Mouse (Mus musculus) inflammation-experienced regulatory T-cells, adult 6 months (primary cell): ENCODE measurements around the gene Ppfibp2. TPM values are rescaled to one million over a fixed set of nuclear protein-coding genes. Genes with fewer than 3 reads are reported as not detected.

ENCODE experiments used
- ATAC-seq: one replicate; pipeline ENCODE4 v1.8.0; 2017
- polyA plus RNA-seq, 3 experiments: library from polyadenylated mRNA; unstranded; fragments of 100-300 nt; shearing (Covaris generic); gene quantifications; one replicate each; pipeline ENCODE4 v1.2.1; 2017

Gene Ppfibp2
- polyA plus RNA-seq, 3 experiments from 2014 or later = 0.47 to 0.63 (median 0.57) TPM

DNA sequence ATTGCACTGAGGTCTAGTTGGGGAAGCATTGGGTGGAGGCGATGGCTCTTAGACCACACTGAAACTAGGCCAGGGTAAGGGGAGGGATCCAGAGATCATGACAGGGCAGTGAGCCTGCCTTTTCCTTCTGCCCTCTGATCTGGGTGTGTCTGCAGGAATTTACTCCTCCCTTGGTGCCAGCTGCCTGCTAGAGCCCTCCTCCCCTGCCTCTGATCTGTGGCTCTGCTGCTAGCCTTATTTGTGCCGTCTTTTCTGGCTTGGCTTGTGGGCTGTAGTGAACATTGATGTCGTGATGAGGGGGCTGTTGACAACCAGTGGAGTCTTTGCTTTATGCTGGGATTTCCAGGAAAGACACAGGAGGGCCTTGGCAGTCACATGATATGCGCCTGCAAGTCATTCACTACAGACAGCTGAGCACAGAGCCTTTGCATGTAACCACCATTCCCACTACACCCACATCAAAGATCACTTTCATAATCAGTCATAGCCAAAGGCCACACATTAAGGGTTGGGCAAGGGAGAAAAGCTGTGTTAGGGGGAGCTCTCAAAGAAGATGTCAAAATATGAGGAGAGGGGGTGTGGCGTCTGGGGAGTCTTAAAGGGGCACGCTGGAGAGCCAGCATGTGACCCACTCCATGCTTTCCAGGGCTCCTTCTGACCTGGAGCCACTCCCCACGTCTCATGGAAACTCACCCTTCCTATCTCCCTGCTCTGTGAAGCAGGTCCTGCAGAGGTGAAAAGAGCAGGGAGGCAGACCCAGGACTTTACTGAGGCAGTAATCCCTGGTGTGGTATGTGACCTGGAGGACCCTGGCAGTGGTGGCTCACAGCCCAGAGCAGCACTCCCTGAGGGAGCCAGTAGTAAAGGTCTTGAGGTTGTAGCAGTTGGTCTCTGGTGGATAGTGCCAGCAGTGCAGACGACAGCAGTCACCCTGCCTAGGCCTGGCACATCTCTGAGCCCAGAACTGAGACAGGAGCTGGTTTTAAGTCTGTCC lies 69.4 kb downstream of the Ppfibp2 start:
- peak; percentile 75 for ATAC-seq

DNA sequence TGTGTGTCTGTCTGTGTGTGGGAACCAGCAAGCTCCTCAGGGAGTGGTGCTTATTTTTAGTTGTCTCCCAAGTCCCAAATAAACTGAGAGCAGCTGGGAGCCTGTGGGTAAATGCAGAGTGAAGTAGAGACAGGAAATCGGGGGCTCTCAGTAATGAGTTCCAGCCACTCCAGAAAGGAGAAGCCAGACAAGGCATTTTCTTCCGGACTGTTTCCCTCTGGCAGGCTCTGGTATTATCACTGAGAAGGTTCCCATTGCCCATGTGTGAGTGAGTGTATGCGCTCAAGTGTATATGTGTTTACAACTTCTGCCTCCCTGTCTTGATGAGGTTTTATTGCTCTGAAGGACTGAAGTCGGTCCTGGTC lies 70.2 kb downstream of the Ppfibp2 start:
- no peak for ATAC-seq

DNA sequence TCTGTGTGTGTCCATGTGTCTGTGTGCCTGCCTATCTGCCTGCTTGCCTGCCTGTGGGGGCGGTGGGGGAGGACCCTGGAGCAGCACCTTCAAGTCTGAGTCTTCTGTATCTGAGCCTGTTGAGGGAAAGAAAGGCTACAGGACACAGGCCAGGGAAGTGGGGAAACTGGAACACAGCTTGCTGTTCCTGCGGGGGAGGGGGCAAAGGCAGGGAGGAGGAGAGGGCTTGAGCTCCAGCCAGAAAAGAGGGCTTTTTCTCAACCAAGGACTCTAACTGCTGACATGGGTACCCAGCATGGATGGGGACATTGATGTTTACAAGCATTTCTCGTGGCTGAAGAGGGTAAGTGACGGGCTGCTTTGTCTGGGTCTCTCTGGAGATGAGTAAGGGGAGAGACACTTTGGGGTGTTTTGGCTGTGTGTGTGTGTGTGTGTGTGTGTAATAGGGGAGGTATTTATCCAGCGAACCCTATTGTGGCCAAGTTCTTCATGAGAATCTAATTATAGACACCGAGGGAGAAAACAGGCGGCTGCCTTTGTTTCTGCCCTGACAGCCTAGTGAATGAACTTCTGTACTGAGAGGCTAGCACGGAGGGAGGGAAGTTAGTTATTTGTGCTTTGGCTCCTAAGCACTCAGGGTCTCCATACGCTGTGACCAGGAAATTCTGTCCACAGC lies 70.7 kb downstream of the Ppfibp2 start:
- no peak for ATAC-seq

DNA sequence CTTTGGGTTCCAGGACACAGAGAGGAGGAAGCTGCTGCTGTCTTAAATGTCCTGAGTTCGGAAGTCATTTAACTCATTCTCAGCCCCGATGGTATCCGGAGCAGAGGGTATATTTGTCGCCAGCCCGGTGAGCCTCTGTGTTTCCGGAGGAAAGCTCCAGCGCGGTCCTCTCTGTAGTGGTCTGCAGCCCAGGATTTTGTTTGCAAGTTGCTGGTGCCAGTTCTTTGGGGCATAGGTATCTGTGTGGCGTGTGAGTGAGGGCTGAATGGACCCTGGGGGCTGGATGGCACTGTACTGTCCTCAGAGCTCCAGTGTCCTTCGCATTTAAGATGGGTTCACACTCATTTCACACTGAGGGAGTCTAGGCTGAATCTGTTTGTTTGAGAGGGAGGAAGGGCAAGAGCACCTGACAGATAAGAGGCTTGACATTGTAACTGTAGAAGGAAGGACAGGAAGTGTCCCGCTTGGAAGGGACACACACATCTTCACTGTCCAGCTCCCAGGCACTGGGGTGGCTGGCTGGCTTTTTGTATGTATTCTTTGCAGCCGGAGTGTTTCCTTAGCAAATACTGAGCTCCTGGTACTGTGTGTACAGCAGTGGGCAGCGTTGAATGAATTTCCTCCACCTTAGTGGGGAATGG lies 71.4 kb downstream of the Ppfibp2 start:
- no peak for ATAC-seq

DNA sequence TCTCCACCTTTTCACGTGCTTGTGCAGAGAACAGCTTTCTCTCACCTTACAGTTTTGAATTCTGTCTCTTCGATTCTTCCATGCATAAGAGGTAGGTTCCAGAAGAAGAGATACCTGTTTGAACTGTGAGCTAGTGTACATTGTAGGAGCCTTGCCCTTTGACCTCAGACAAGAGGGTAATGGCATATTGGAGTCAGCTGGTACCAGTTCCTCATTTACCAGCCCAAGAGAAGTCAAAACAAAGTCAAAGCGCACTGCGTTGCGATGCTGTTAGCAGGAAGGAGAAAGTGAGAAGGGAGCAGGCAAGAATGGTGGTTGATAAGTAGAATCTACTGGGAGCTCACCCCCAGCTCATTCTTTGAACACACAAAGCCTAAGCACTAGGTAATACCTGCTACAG lies 73.5 kb downstream of the Ppfibp2 start:
- no peak for ATAC-seq

DNA sequence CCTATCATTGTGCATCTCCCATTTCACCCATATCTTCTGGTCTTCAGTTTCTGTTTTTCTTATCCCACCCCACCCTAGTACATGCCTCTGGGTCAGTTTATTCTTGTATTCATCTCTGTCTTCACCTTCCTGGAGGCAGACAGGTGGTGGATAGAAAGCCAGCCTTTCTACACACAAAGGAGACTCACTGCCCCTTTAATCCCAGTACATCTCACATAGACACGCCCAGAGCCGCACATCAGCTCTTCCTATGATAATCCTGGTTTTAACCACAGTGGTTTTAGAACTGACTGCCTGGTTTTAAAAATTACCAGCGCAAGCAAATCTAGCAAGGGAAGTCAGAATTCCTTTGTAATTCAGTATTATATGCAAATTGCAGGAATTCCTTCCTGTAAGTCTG lies 80.2 kb downstream of the Ppfibp2 start:
- ATAC-seq = no peak

DNA sequence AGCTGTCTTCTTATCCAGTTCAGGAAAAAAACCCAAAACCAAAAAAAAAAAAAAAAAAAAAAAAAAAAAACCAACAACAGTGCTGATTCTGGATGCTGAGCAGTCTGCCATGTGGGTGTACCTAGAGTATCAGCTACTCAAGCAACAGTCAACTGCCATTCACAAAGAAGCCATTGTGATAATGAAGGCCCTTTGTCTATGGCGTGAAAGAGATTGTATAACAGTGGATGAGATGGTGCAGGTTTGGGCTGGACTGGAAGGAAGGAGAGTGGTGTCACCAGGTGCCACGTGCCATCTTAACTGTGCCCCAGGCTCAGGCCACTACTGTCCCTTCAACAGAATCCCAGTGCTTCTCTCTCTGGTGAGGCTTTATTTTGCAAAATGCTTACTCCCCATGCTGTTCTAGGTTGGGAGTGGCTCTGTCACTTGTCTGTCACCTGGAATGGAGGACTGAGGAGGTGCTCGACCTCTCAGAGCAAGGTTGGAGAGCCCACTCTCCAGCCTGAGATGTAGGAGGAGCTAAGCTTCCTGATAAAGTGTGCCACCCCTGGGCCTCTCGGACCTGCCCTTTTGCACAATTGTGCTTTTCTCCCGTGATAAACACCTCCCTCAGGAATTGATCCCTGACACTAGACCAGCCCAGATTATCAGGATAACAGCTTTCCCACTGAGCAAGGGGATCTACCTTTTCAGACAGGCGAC lies 85.3 kb downstream of the Ppfibp2 start:
- no peak for ATAC-seq

DNA sequence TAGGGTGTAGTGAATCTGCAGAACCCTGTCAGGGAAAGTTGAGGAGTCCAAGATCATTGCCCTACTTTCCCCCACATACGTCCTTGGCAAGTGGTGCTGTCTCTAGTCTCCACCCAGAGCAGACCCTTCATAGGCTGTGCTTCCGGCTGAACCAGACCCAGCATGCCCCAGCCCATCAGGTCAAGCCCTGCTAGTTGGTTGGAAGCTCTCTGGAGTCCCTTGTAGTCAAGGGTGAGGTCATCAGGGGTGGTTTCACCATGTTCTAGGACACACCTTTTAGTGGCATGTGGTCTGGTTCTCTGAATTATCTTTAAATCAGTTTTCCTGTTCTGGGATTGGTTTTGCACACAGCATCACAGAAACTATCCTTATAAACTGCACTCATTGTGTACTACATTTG lies 86.3 kb downstream of the Ppfibp2 start:
- no peak for ATAC-seq

DNA sequence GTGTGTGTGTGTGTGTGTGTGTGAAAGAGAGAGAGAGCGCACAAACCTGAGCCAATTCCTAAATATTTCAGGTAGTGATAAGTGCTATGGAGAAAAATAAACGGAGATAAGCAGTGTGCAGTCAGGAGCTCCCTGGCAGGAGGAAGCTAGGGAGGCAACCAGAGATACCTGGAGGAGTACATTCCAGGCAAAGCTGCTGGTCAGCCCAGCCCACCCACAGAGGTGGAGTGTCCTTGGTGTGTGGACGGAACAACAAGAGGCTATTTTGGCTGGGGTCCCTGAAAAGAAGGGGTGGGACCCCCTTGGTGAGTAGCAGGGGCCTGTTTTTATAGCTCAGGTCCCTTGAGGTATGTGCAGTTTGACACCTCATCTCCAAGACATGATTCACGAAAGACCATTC lies 88.2 kb downstream of the Ppfibp2 start:
- no peak for ATAC-seq

DNA sequence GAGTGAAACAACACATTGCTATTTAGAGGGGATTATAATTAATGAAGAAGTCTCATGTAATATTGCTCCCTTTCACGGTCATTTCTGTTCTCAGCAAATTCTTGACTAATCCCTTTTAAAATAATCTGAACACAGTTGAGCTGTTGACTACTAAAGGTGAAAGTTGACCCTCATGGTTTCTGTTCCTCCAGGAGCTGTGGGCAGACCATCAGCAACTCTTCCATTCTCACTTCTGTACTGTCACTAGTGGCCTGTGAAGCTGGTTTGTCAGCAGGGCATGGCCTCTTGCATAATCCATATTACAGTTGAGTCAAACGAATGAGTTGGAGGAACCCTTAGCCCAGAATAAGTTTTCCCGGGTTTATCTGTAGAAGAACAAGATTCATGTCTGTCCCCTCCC lies 88.6 kb downstream of the Ppfibp2 start:
- ATAC-seq = no peak

DNA sequence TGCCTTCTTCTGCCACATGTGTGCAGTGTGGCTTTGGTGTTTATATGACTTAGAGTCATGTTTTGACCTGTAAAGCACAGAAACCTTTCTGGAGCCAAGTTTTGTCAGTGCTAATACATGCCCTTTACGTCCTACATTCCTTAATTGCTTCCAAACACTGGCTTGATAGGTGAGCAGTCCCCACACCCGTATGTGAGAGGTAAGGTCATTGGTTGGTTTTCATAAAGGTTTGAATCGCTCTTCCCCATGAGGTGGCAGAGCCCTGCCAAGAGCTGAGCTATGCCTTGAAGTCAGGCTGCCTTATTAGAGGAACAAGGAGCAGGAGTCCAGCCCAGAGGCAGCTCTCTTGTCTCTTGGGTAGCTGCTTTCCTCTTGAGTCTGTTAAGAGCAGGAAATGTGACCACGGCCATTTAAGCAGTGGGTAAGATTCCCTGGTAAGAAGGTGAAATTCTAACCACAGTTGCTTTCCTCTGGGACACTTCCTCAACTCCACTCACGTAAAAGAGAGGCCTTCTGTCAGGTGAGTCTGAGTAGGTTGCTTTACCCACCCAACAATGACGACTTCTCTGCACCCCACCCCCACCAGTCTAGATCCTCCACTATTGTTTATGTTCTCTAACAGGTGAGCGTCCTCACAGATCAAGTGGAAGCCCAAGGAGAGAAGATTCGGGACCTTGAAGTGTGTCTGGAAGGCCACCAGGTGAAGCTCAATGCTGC lies 90.4 kb downstream of the Ppfibp2 start:
- no peak for ATAC-seq

DNA sequence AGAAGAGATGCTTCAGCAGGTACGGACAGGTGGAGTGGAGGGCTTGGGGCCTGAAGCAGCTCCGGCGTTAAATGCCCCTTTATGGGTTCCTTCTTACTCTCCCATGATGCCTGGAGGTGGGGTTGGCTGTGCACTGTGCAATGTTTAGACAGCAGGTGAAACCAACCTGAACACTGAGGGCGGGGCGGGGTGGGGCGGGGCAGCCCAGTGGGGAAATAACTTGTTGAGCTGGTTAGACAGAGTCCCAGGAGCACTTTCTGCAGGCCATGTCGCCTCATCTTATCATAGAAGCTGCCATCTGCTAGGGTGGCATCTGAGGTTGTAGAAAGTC lies 90.9 kb downstream of the Ppfibp2 start:
- ATAC-seq = no peak

DNA sequence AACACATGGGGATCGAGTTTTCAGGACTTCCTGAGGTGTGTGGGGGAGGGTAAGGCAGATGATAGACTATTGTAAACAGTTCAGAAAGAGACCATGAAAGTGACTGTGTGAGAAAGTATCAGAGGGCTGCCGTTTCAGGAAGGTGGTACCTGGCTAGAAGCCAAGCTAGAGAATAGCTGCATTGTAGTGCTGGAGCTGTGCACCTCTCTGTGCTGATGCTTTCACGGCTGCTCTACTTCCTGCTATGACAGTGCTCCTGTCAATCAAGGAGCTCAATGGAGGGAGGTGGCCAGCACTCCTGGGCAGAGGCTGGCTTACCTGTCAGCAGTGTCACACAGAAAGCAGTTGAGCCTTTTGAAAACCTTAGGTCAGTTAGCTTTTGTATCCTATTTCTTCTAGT lies 92.4 kb downstream of the Ppfibp2 start:
- no peak for ATAC-seq

DNA sequence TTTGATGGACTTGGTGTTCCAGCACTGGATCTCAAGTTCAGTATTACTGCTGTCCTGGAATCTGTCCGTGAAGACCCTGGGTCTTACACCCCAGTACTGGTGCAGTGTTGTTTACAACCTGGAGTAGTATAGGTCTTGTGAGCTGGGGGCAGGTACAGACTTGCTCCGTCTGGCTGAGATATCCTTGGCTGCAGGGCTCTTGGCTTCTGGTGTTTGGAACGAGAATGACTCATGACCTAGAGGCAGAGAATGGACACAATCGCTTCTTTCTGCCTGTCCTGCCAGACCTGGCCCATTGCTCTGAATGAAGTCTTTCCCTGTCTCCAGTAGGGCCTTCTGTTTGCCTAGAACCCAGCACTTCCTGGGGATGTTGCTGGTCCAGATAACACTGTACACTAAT lies 93.0 kb downstream of the Ppfibp2 start:
- ATAC-seq = no peak

DNA sequence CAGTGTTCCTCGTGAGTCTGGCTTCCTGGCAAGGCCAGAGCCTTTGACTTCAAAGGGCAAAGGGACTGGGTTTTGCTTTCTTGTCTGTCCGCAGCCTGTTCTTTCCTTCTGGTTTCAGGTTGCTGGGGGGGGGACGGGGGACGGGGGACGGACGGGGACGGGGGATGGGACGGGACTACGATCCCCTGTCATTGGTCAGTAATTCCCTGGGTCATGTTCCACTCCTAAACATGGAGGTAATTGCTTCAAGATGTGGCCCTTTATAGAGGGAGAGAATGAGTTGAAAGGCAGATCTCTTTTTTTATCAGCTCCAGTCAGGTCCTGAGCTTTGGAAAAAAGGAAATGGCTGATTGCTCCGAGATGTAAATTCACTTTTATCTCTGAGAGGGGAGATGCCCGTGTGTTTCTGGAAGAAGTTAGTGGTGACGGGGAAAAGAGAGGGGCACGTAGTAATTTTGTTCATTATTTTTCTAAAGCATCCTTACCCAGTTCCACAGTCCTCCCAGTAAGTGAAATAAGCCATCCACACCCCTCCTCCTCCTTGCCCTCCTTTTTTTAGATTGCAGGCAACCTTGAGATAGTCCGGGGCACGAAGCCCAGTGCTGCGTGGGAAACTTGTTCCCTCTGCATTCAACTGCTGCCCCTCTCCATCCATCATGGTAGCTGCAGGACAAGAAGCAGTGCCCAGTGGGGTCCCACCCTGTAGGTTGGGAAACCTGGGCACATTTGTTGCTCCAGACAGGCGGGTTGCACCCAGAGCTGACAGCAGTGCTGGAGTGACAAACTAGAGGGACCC lies 95.6 kb downstream of the Ppfibp2 start:
- no peak for ATAC-seq

DNA sequence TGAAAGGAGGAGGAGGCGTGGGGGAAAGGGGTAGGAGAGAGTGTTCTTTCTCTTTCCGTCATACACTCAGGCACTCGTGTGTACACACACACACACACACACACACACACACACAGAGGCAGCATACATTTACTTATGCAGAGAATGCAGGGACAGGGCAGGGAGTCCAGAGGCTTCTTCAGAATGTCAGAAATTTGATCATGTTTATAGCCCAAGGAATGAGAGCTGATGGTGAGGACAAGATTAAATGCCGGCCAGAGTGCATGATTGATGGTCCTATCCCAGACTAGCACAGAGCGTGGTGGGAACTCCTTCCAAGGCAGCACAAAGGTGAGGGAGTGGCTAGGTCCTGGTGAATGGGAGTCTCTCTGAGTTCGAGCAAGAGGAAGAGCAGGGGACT lies 96.5 kb downstream of the Ppfibp2 start:
- no peak for ATAC-seq

DNA sequence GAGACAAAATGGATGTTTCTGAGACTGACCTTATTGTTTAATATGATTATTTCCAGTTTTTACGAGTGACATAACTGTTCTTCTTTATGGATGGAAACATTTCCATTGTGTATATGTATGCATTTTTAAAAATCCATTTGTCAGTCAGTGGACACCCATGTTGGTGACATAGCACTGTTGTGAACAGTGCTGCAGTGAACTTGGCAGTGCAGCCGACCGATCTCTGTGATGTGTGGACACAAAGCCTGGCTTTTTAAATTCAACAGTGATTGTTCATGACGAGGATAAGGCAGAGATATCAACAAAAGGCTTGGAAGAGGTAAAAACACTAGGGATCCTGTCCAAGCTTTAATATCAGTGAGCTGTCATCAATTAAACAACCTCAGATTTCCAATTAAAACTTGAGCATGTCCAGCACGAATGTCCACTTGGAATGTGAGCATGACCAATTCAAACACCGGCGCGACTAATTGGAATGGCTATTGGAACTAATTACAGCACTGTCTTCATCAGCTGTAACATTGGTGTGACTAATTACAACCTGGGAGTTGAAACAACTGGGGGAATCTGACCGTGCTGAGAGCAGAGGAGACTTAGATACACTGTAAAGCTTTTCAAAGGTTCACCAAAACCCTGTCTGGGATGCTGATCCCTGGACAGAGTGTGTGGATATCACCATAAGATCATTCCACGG lies 99.4 kb downstream of the Ppfibp2 start:
- no peak for ATAC-seq

DNA sequence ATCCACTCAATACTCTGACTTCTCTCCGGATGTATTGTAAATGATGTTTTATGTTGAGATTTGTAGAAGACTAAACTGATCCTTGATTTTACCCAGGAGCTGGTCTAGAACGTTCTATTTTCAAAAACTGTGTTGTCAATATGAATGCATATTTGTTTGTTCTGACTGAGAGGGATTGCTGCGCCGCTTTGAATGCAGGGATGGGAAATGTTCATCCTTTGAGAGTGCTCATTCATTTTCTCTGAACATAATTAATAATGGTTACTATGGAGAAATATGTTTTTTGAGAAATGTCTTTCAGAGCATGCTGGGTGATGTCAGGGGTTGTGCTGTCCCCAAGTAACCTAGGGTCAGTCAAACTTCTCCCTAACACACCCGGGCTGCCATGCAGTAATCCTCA lies 102.1 kb downstream of the Ppfibp2 start:
- no peak for ATAC-seq

DNA sequence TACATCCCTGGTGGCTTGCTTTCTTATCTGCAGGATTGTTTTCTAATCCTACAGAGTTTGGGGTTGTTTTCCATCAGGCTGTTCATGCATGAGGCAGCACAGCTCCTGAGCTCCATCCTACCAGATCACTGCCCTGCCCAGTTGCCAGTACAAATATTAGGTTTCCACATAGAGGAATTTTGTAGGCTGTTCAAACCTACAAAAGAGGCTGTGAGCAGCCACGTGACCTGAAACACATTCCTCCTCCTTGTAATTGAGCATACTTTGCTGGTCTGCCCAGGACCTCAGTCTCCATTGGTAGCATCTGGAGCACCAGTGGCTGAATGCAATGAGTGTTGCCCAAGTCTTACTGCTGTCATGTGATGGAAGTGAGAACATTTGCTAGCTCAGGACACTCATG lies 104.9 kb downstream of the Ppfibp2 start:
- ATAC-seq = no peak

DNA sequence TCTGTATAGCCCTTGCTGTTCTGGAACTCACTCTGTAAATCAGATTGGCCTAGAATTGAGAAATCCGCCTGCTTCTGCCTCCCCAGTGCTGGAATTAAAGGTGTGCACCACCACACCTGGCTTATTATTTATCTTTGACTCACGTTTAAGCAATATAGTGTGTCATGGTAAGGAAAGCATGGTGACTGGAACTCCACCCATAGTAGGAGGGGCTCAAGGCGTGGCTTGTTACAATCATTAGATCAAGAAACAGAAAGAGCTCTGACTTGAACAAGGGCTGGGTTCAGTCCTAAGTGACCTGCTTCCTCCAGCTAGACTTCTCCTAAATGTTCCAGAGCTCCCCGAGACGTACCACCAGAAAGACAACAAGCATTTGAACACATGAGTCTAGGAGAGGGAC lies 105.6 kb downstream of the Ppfibp2 start:
- no peak for ATAC-seq
